Mouse (Mus musculus) myocyte (in vitro differentiated cells): ENCODE measurements at regions not wholly inside any gene's neighbourhood (a gene's known extent, or its start where the extent isn't known, plus 50 kb on each side); places are given as distances from the start of the nearest gene placed in this dataset.

Experiments used
- H3K27me3 ChIP-seq: one replicate; pipeline ENCODE4 v1.6.1; 2011; ENCODE audit not compliant: control insufficient read depth, insufficient read depth, insufficient read length
- H3K36me3 ChIP-seq: one replicate; pipeline ENCODE4 v1.6.1; 2011; ENCODE audit not compliant: control insufficient read depth, insufficient read depth
- H3K4me2 ChIP-seq: one replicate; pipeline ENCODE4 v1.6.1; 2011; ENCODE audit warnings: low read depth, control low read depth
- H3K4me3 ChIP-seq: one replicate; pipeline ENCODE4 v1.5.1; 2011; ENCODE audit warnings: mild to moderate bottlenecking, control low read depth, moderate library complexity
- H3K79me2 ChIP-seq: one replicate; pipeline ENCODE4 v1.6.1; 2011; ENCODE audit not compliant: control insufficient read depth, insufficient read depth
- H3ac ChIP-seq: one replicate; pipeline ENCODE4 v1.6.1; 2011; ENCODE audit not compliant: control insufficient read depth, insufficient read length
- CEBPB ChIP-seq: IDR thresholded peaks from 2 replicates; pipeline ENCODE4 v1.6.1; 2011; ENCODE audit warnings: mild to moderate bottlenecking, moderate library complexity; ENCODE audit not compliant: poor library complexity, insufficient read depth, severe bottlenecking
- E2F4 ChIP-seq: IDR thresholded peaks from one replicate; pipeline ENCODE4 v1.6.1; 2011; ENCODE audit warnings: mild to moderate bottlenecking, control low read depth, moderate library complexity; ENCODE audit not compliant: insufficient read depth
- MAX ChIP-seq: IDR thresholded peaks from one replicate; pipeline ENCODE4 v1.6.1; 2011; ENCODE audit warnings: low read depth, mild to moderate bottlenecking, control low read depth
- MYOD1 ChIP-seq, 3 experiments: IDR thresholded peaks; one replicate each; pipeline ENCODE4 v1.6.1; 2011; ENCODE audit warnings: control low read depth in 2 of 3, low read depth in 2 of 3, mild to moderate bottlenecking in 2 of 3, moderate library complexity in 1 of 3; ENCODE audit not compliant: insufficient read length in 2 of 3, control insufficient read depth in 1 of 3
- MYOG ChIP-seq, 3 experiments: IDR thresholded peaks; one replicate each; pipeline ENCODE4 v1.6.1; 2011; ENCODE audit warnings: control low read depth in 2 of 3, low read depth in 2 of 3, mild to moderate bottlenecking in 2 of 3; ENCODE audit not compliant: insufficient read length in 2 of 3, control insufficient read depth in 1 of 3, insufficient read depth in 1 of 3
- POLR2A ChIP-seq: IDR thresholded peaks from one replicate; pipeline ENCODE4 v1.6.1; 2011; ENCODE audit warnings: low read depth, mild to moderate bottlenecking, control low read depth, moderate library complexity; ENCODE audit not compliant: insufficient read length
- POLR2AphosphoS2 ChIP-seq: IDR thresholded peaks from one replicate; pipeline ENCODE4 v1.6.1; 2011; ENCODE audit warnings: low read depth, control low read depth; ENCODE audit not compliant: insufficient read length
- REST ChIP-seq: IDR thresholded peaks from one replicate; pipeline ENCODE4 v1.6.1; 2011; ENCODE audit warnings: mild to moderate bottlenecking, control low read depth, moderate library complexity; ENCODE audit not compliant: insufficient read depth, insufficient read length
- SRF ChIP-seq: IDR thresholded peaks from one replicate; pipeline ENCODE4 v1.6.1; 2011; ENCODE audit warnings: low read depth; ENCODE audit not compliant: control insufficient read depth, insufficient read length
- TCF12 ChIP-seq: IDR thresholded peaks from one replicate; pipeline ENCODE4 v1.6.1; 2011; ENCODE audit warnings: mild to moderate bottlenecking, control low read depth; ENCODE audit not compliant: poor library complexity, insufficient read depth, severe bottlenecking
- TCF3 ChIP-seq: IDR thresholded peaks from one replicate; pipeline ENCODE4 v1.6.1; 2011; ENCODE audit warnings: low read depth, control low read depth; ENCODE audit not compliant: insufficient read length
- USF1 ChIP-seq: IDR thresholded peaks from one replicate; pipeline ENCODE4 v1.6.1; 2011; ENCODE audit warnings: low read depth, mild to moderate bottlenecking, control low read depth, moderate library complexity

GRCm38 (mm10) chr3:70500991-70501961 lies 493.9 kb downstream of the Otol1 start:
- TF ChIP-seq SRF (no peak), CEBPB (no peak), MYOD1 (IDR thresholded peaks at IDR 0.05; ENCODE audit: control insufficient read depth in 1 of 3, insufficient read length in 2 of 3, low read depth in 2 of 3) (no peak), MYOG (IDR thresholded peaks at IDR 0.05; ENCODE audit: control insufficient read depth in 1 of 3, insufficient read depth in 1 of 3, insufficient read length in 2 of 3, low read depth in 2 of 3) (no peak), REST (no peak), USF1 (no peak), TCF3 (no peak), POLR2AphosphoS2 (no peak), TCF12 (no peak), MAX (no peak), E2F4 (no peak), POLR2A (no peak)
- H3K4me3 ChIP-seq = no peak overlapping the region
- H3K36me3 ChIP-seq = no peaks in the 10 kb centered on the region
- H3K27me3 ChIP-seq = no peaks in the 10 kb centered on the region
- no peak overlapping the region for H3ac ChIP-seq
- no peaks in the 10 kb centered on the region for H3K79me2 ChIP-seq
- H3K4me2 ChIP-seq = no peak overlapping the region

GRCm38 (mm10) chr3:70533593-70534321 lies 526.3 kb downstream of the Otol1 start:
- Histone ChIP-seq H3K36me3 (no peaks in the 10 kb centered on the region), H3ac (no peak overlapping the region)
- TF ChIP-seq TCF3 (no peak), E2F4 (no peak), CEBPB (no peak), POLR2AphosphoS2 (no peak)

GRCm38 (mm10) chr3:70535084-70535483 lies 527.7 kb downstream of the Otol1 start:
- Histone ChIP-seq H3K4me2 (no peak overlapping the region), H3K4me3 (no peak overlapping the region), H3K27me3 (no peaks in the 10 kb centered on the region), H3K36me3 (no peaks in the 10 kb centered on the region), H3K79me2 (no peaks in the 10 kb centered on the region), H3ac (no peak overlapping the region)
- no peak for TF ChIP-seq POLR2A
- no peak for TF ChIP-seq MAX
- no peak for TF ChIP-seq MYOG (IDR thresholded peaks at IDR 0.05; ENCODE audit: control insufficient read depth in 1 of 3, insufficient read depth in 1 of 3, insufficient read length in 2 of 3, low read depth in 2 of 3)
- TF ChIP-seq POLR2AphosphoS2 = no peak
- no peak for TF ChIP-seq E2F4
- TF ChIP-seq REST = no peak
- TF ChIP-seq TCF3 = no peak
- no peak for TF ChIP-seq USF1
- no peak for TF ChIP-seq MYOD1 (IDR thresholded peaks at IDR 0.05; ENCODE audit: control insufficient read depth in 1 of 3, insufficient read length in 2 of 3, low read depth in 2 of 3)
- TF ChIP-seq SRF = no peak
- TF ChIP-seq TCF12 = no peak
- TF ChIP-seq CEBPB = no peak

More at GRCm38 (mm10) chr3:70533593-70534321, 526.3 kb downstream of the Otol1 start:
- Histone ChIP-seq H3K4me2 (no peak overlapping the region), H3K79me2 (no peaks in the 10 kb centered on the region), H3K27me3 (no peaks in the 10 kb centered on the region), H3K4me3 (no peak overlapping the region)

- Histone ChIP-seq H3K36me3 (no peaks in the 10 kb centered on the region), H3K4me3 (no peak overlapping the region), H3K27me3 (no peaks in the 10 kb centered on the region), H3K79me2 (no peaks in the 10 kb centered on the region), H3ac (no peak overlapping the region), H3K4me2 (no peak overlapping the region)
- TF ChIP-seq MYOG (IDR thresholded peaks at IDR 0.05; ENCODE audit: control insufficient read depth in 1 of 3, insufficient read depth in 1 of 3, insufficient read length in 2 of 3, low read depth in 2 of 3) = no peak
- TF ChIP-seq SRF = no peak
- no peak for TF ChIP-seq MAX
- TF ChIP-seq USF1 = no peak
- TF ChIP-seq CEBPB = no peak
- no peak for TF ChIP-seq E2F4
- no peak for TF ChIP-seq MYOD1 (IDR thresholded peaks at IDR 0.05; ENCODE audit: control insufficient read depth in 1 of 3, insufficient read length in 2 of 3, low read depth in 2 of 3)
- no peak for TF ChIP-seq TCF12
- TF ChIP-seq TCF3 = no peak
- TF ChIP-seq REST = no peak
- no peak for TF ChIP-seq POLR2A
- TF ChIP-seq POLR2AphosphoS2 = no peak
Measured at GRCm38 (mm10) chr3:70543911-70544310, 536.5 kb downstream of the Otol1 start.
